Mouse (Mus musculus) spleen, adult 2 months (tissue): Measurements from ENCODE around the gene Galr3. TPM values are rescaled to one million over a fixed set of nuclear protein-coding genes. Genes with fewer than 3 reads are reported as not detected.
"Not testable (repeated sequence)": the region's sequence is repeated elsewhere in the genome, so short reads cannot be mapped to it uniquely, and the experiment has no call there.

Source experiments
- DNase-seq, 2 experiments: peaks; one replicate each; pipeline versions ENCODE4 v3.0.0 to v3.0.0-alpha.2; 2012 to 2021; ENCODE audit warnings: low spot score in 2 of 2, low read depth in 1 of 2
- H3K27ac ChIP-seq: fragments of 200-500 bp; 2 replicates; pipeline ENCODE4 v1.5.1; 2012; ENCODE audit warnings: low read length, inconsistent platforms; ENCODE audit not compliant: insufficient read depth
- H3K27me3 ChIP-seq: fragments of 200-500 bp; 2 replicates; pipeline ENCODE4 v1.6.1; 2012; ENCODE audit warnings: mild to moderate bottlenecking, moderate library complexity, low read length, inconsistent platforms; ENCODE audit not compliant: control insufficient read depth, insufficient read depth
- H3K36me3 ChIP-seq: fragments of 200-500 bp; 2 replicates; pipeline ENCODE4 v1.6.1; 2012; ENCODE audit warnings: mild to moderate bottlenecking, low read length, inconsistent platforms; ENCODE audit not compliant: control insufficient read depth, insufficient read depth
- H3K4me1 ChIP-seq: fragments of 200-500 bp; 2 replicates; pipeline ENCODE4 v1.6.1; 2011; ENCODE audit warnings: inconsistent platforms; ENCODE audit not compliant: control insufficient read depth, insufficient read depth, insufficient read length
- H3K4me3 ChIP-seq: fragments of 200-500 bp; 2 replicates; pipeline ENCODE4 v1.5.1; 2011; ENCODE audit warnings: mild to moderate bottlenecking, inconsistent platforms; ENCODE audit not compliant: insufficient read depth, insufficient read length; ENCODE audit errors: extremely low read depth
- CTCF ChIP-seq: fragments of 200-500 bp; IDR thresholded peaks from 2 replicates; pipeline ENCODE4 v1.5.1; 2011; ENCODE audit warnings: mild to moderate bottlenecking, inconsistent platforms; ENCODE audit not compliant: insufficient read depth, insufficient read length, insufficient replicate concordance; ENCODE audit errors: extremely low read depth
- POLR2A ChIP-seq: fragments of 200-500 bp; IDR thresholded peaks from 2 replicates; pipeline ENCODE4 v1.6.1; 2011; ENCODE audit warnings: low read depth, low read length, inconsistent platforms
- WGBS: fragments of 180-500 bp; shearing (Covaris S2); methylation state at CpG from one replicate; pipeline ENCODE4 v1.1.7; 2018; 5-methylcytosine and 5-hydroxymethylcytosine counted together
- polyA plus RNA-seq: library from polyadenylated mRNA; depleted of rRNA; stranded (reverse); fragments of >200 nt; gene quantifications from 2 replicates; pipeline ENCODE4 v1.2.3, GENCODE M21; 2012

The Galr3 gene
- polyA plus RNA-seq, 1 experiment = 0.39 TPM

GRCm38 (mm10) chr15:79000357-79000791 lies 41.3 kb upstream of the Galr3 start:
- DNase-seq = no peak

GRCm38 (mm10) chr15:79001559-79001958 lies 40.1 kb upstream of the Galr3 start:
- Histone ChIP-seq H3K4me3 (no peak overlapping the region), H3K27ac (no peak overlapping the region), H3K27me3 (no peaks in the 10 kb centered on the region), H3K36me3 (peaks cover 40% of the 10 kb centered on the region), H3K4me1 (peaks cover 9% of the 10 kb centered on the region)
- WGBS = 96% methylated on average over 5 of the region's 5 CpGs
- DNase-seq = no peak
- no peak for TF ChIP-seq CTCF

More at GRCm38 (mm10) chr15:79000357-79000791, 41.3 kb upstream of the Galr3 start:
- WGBS = 38% methylated on average over 7 of the region's 7 CpGs
- Histone ChIP-seq H3K4me1 (peaks cover 9% of the 10 kb centered on the region), H3K27ac (no peak overlapping the region), H3K27me3 (no peaks in the 10 kb centered on the region), H3K36me3 (peaks cover 35% of the 10 kb centered on the region), H3K4me3 (no peak overlapping the region)
- TF ChIP-seq POLR2A (no peak), CTCF (no peak)

GRCm38 (mm10) chr15:79002036-79002435 lies 39.6 kb upstream of the Galr3 start:
- H3K36me3 ChIP-seq = peaks cover 40% of the 10 kb centered on the region
- no peaks in the 10 kb centered on the region for H3K27me3 ChIP-seq
- H3K4me3 ChIP-seq = no peak overlapping the region
- no peak overlapping the region for H3K27ac ChIP-seq
- TF ChIP-seq CTCF (no peak), POLR2A (no peak)
- WGBS = 90% methylated on average over 19 of the region's 19 CpGs
- no peak for DNase-seq
- peaks cover 9% of the 10 kb centered on the region for H3K4me1 ChIP-seq

GRCm38 (mm10) chr15:79003079-79003478 lies 38.6 kb upstream of the Galr3 start:
- Histone ChIP-seq H3K4me3 (no peak overlapping the region), H3K4me1 (peaks cover 9% of the 10 kb centered on the region), H3K36me3 (peaks cover 40% of the 10 kb centered on the region), H3K27me3 (no peaks in the 10 kb centered on the region), H3K27ac (no peak overlapping the region)
- no peak for TF ChIP-seq POLR2A
- TF ChIP-seq CTCF = no peak
- DNase-seq = no peak
- WGBS = 87% methylated on average over 3 of the region's 3 CpGs

- peaks cover 40% of the 10 kb centered on the region for H3K36me3 ChIP-seq
These were observed 36.1 kb upstream of the Galr3 start for GRCm38 (mm10) chr15:79005581-79005980.

GRCm38 (mm10) chr15:79006638-79007037 lies 35.0 kb upstream of the Galr3 start:
- H3K36me3 ChIP-seq = peaks cover 33% of the 10 kb centered on the region
- no peak for DNase-seq
- no peak overlapping the region for H3K27ac ChIP-seq
- TF ChIP-seq CTCF (no peak), POLR2A (no peak)
- H3K4me3 ChIP-seq = no peak overlapping the region
- H3K27me3 ChIP-seq = no peaks in the 10 kb centered on the region
- WGBS = 74% methylated on average over 3 of the region's 3 CpGs
- H3K4me1 ChIP-seq = no peaks in the 10 kb centered on the region

More at GRCm38 (mm10) chr15:79005581-79005980, 36.1 kb upstream of the Galr3 start:
- WGBS = 93% methylated on average over 9 of the region's 9 CpGs
- no peak for DNase-seq
- no peak for TF ChIP-seq CTCF
- TF ChIP-seq POLR2A = no peak
- Histone ChIP-seq H3K27ac (no peak overlapping the region), H3K27me3 (no peaks in the 10 kb centered on the region), H3K4me3 (no peak overlapping the region), H3K4me1 (no peaks in the 10 kb centered on the region)

GRCm38 (mm10) chr15:79007059-79007458 lies 34.6 kb upstream of the Galr3 start:
- 92% methylated on average over 5 of the region's 5 CpGs for WGBS
- no peak for TF ChIP-seq POLR2A
- TF ChIP-seq CTCF = no peak
- Histone ChIP-seq H3K4me1 (no peaks in the 10 kb centered on the region), H3K4me3 (no peak overlapping the region), H3K36me3 (peaks cover 30% of the 10 kb centered on the region), H3K27me3 (no peaks in the 10 kb centered on the region), H3K27ac (no peak overlapping the region)
- DNase-seq = no peak

- not testable (repeated sequence) for H3K4me3 ChIP-seq, H3K27me3 ChIP-seq, H3K4me1 ChIP-seq, DNase-seq, H3K27ac ChIP-seq
- H3K36me3 ChIP-seq = peaks cover 27% of the 10 kb centered on the region
- WGBS = 91% methylated on average over 6 of the region's 6 CpGs
These were observed 33.8 kb upstream of the Galr3 start for GRCm38 (mm10) chr15:79007836-79008235.
